Mouse (Mus musculus): ENCODE data around the gene Abca15. TPM values are rescaled to one million over a fixed set of nuclear protein-coding genes. Genes with fewer than 3 reads are reported as not detected.

Abca15 gene
- not detected for polyA plus RNA-seq (2017; shearing (Covaris generic))

DNA sequence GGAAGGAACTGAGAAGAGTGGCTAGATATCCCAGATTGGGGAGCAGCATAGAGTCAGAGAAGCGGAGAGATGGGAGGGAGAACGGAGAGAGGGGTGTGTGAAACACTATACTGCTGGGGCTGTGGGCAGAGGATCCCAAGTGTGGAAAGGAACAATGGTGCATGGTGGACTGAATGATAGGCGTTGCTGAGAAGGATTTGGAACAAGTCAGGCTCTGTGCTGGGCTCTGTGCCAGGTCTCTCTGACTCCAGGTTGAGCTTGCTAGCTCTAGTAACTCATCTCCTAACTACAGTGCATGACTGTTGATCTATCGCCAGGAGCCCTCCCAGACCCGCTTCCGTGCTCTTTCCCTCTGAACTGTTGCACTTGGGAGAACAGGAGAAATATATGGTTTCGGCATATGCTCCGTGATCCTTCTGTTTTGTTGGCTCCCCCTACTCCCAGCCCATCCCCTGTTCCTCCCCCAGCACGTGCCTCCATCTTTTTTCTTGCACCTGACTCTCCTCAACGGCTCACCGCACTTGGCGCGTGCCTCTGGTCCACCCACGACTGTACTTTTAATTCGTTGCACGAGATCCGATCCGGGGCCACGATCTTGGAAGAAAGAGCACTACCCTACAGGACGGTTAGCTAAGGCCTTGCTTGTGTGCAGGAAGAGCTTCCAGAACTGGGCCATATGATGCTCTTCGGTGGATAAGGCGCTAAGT, at the start of gene Abca15:
Abca15 (plus strand) TSS at position 584 of the 707 bp plus-strand sequence.

DNA sequence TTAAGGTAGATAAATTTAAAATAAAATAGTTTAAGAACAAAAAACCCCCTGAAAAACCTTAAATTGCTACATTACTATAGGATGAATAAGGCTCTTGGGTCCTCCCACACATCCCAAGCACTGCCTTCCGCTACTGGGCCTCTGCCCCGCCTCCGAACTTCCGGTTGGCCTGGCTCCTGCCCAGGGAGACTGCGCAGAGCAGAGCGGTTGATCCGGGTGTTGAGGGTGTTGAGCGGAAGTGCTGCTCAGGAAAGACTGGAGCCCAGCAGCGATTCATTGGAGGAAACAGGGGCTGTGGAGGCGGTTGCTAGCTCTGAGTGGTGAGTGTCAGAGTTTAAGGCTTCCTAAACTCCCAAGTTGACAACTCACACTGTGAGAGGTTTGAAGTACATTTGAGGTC, 81.0 kb downstream of the Abca15 start, which contains the start of gene Abca16:
Abca16 (plus strand) TSS at position 201 of the 400 bp plus-strand sequence.

Other genes with a start within 250 kb of the Abca15 start
- 0.12 TPM for gene Dnah3, start 233.4 kb upstream of the Abca15 start, polyA plus RNA-seq (2017; shearing (Covaris generic))
- gene Tmem159, start 226.3 kb upstream of the Abca15 start, polyA plus RNA-seq (2017; shearing (Covaris generic)): 0.58 TPM
- gene Zp2, start 183.4 kb upstream of the Abca15 start, polyA plus RNA-seq (2017; shearing (Covaris generic)): not detected
- not detected for gene Anks4b, start 154.8 kb upstream of the Abca15 start, polyA plus RNA-seq (2017; shearing (Covaris generic))
- not detected for gene Crym, start 126.6 kb upstream of the Abca15 start, polyA plus RNA-seq (2017; shearing (Covaris generic))
- not detected for gene Abca14, start 124.7 kb upstream of the Abca15 start, polyA plus RNA-seq (2017; shearing (Covaris generic))
- gene Abca16, start 81.0 kb downstream of the Abca15 start, polyA plus RNA-seq (2017; shearing (Covaris generic)): not detected